Mouse (Mus musculus) midbrain, embryonic 15.5 days (tissue): ENCODE measurements around the gene Cyth1. TPM values are rescaled to one million over a fixed set of nuclear protein-coding genes. Genes with fewer than 3 reads are reported as not detected.

Experiments
- ATAC-seq: fragments of 200-750 bp; cut with Nextera tagmentation; replicated peaks from 2 replicates; pipeline ENCODE4 v1.8.0; 2017; ENCODE audit warnings: moderate TSS enrichment
- H3K27ac ChIP-seq: fragments of 300-500 bp; sonication (generic); 2 replicates; pipeline ENCODE4 v1.5.1; 2015; ENCODE audit warnings: mild to moderate bottlenecking, inconsistent platforms
- H3K27me3 ChIP-seq: fragments of 300-500 bp; sonication (generic); replicated peaks from 2 replicates; pipeline ENCODE4 v1.6.1; 2015; ENCODE audit warnings: inconsistent platforms
- H3K36me3 ChIP-seq: fragments of 300-500 bp; sonication (generic); replicated peaks from 2 replicates; pipeline ENCODE4 v1.6.1; 2015; ENCODE audit warnings: inconsistent platforms
- H3K4me1 ChIP-seq: fragments of 300-500 bp; sonication (generic); 2 replicates; pipeline ENCODE4 v1.6.1; 2015; ENCODE audit warnings: inconsistent platforms
- H3K4me2 ChIP-seq: fragments of 300-500 bp; sonication (generic); 2 replicates; pipeline ENCODE4 v1.6.1; 2015; ENCODE audit warnings: inconsistent platforms, mild to moderate bottlenecking, moderate library complexity
- H3K4me3 ChIP-seq: fragments of 300-500 bp; sonication (generic); 2 replicates; pipeline ENCODE4 v1.5.1; 2015; ENCODE audit warnings: mild to moderate bottlenecking, inconsistent platforms
- H3K9ac ChIP-seq: fragments of 300-500 bp; sonication (generic); 2 replicates; pipeline ENCODE4 v1.6.1; 2015; ENCODE audit warnings: mild to moderate bottlenecking, inconsistent platforms
- H3K9me3 ChIP-seq: fragments of 300-500 bp; sonication (generic); 2 replicates; pipeline ENCODE4 v1.6.1; 2016; ENCODE audit warnings: inconsistent platforms
- WGBS: fragments of 180-500 bp; shearing (Covaris S2); methylation state at CpG from one replicate; pipeline ENCODE4 v1.1.7; 2015; ENCODE audit warnings: mixed read lengths; 5-methylcytosine and 5-hydroxymethylcytosine counted together
- polyA plus RNA-seq: library from polyadenylated mRNA; unstranded; fragments of >200 nt; fragmentation: Nextera tagmentation; extraction: Ambion mirVana; gene quantifications from 2 replicates; pipeline ENCODE4 v1.2.1, GENCODE M21; 2015

Gene Cyth1
- polyA plus RNA-seq, 1 experiment from 2014 or later: 30.2 TPM

DNA sequence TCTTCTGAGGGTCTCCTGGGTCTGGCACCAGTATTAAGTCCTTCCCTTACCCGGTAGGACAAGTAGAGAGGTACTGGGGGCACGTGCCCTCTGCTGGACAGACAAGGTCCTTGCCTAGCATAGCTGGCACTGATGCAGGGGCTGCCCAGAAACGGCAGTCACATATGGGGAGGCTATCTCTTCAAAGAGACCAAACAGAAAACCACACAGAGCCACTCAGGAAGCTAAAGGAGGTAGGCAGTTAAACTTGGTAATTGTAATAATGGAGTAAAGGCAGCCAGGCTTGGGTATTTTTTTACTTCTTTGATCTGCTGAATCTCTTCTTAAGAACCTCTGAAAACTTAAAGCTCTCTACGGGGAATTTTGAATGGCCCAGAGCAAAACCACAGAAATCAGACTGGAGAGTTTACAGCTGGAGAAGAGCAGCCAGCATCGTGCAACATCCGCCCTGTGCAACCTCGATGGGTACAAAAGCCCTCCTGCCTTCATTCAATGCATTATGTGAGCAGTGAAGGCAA is 16.0 kb downstream of the Cyth1 start:
- 38% methylated on average over 7 of the region's 7 CpGs for WGBS
- no peaks in the 10 kb centered on the region for H3K9me3 ChIP-seq
- no peaks in the 10 kb centered on the region for H3K27me3 ChIP-seq
- no peak overlapping the region for H3K4me2 ChIP-seq
- H3K36me3 ChIP-seq: no peaks in the 10 kb centered on the region
- ATAC-seq: no peak
- H3K4me3 ChIP-seq: no peak overlapping the region
- peaks cover 5% of the 10 kb centered on the region; the same call in 1 of the 2 replicates for H3K4me1 ChIP-seq
- no peak overlapping the region for H3K27ac ChIP-seq
- H3K9ac ChIP-seq: no peak overlapping the region

DNA sequence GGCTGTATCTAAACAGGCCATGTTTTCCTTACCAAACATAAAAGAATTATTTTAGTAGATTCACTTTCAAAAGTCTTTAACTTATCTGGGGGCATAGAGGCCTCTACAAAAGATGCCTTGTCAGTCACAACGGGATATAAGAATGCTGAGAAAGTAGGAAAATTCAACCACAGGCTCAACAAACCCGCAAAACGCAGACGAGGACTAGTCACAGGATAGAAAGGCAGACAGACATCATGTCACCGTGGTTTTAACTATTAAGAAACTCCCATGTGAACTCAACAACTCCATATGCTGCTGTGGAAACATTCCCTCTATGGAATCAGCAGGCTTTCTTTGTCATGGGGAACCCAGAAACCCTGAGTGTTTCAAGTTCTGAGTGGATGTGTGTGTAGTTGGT is 18.5 kb downstream of the Cyth1 start:
- Histone ChIP-seq H3K9me3 (no peaks in the 10 kb centered on the region), H3K4me2 (no peak overlapping the region), H3K27ac (no peak overlapping the region), H3K27me3 (no peaks in the 10 kb centered on the region), H3K9ac (no peak overlapping the region), H3K36me3 (no peaks in the 10 kb centered on the region), H3K4me1 (peaks cover 8% of the 10 kb centered on the region; the same call in 1 of the 2 replicates), H3K4me3 (no peak overlapping the region)
- ATAC-seq: no peak
- 89% methylated on average over 5 of the region's 5 CpGs for WGBS

GRCm38 (mm10) chr11:118227650-118228049 is 20.7 kb downstream of the Cyth1 start:
- H3K9ac ChIP-seq: no peak overlapping the region
- H3K27ac ChIP-seq: no peak overlapping the region
- no peaks in the 10 kb centered on the region for H3K36me3 ChIP-seq
- peaks cover 8% of the 10 kb centered on the region; the same call in 1 of the 2 replicates for H3K4me1 ChIP-seq
- no peak for ATAC-seq
- no peak overlapping the region for H3K4me2 ChIP-seq
- WGBS: 83% methylated on average over 7 of the region's 7 CpGs
- H3K9me3 ChIP-seq: no peaks in the 10 kb centered on the region
- H3K4me3 ChIP-seq: no peak overlapping the region
- no peaks in the 10 kb centered on the region for H3K27me3 ChIP-seq

DNA sequence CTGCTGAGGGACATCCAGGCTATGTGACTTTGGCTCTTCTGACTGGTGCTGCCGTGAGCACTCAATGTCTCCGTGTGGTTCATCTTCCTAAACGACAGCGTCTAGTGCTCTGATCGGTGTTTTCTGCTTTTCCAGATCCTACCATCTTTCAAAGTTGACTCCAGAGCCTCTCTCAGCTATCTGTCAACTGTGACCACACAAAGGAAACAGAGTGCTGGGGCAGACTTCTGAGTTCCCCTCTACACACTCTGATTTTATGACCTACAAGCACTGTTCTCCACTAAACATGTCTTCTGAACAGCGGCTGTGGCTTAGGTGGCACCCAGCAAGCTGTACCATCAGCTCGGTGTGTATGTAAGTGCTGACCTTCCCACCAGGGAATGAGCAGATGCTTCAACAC is 21.5 kb downstream of the Cyth1 start:
- H3K4me3 ChIP-seq: no peak overlapping the region
- no peak for ATAC-seq
- H3K9me3 ChIP-seq: no peaks in the 10 kb centered on the region
- WGBS: 88% methylated on average over 7 of the region's 7 CpGs
- peaks cover 3% of the 10 kb centered on the region; the same call in 1 of the 2 replicates for H3K4me1 ChIP-seq
- no peaks in the 10 kb centered on the region for H3K27me3 ChIP-seq
- no peak overlapping the region for H3K9ac ChIP-seq
- no peak overlapping the region for H3K4me2 ChIP-seq
- H3K27ac ChIP-seq: no peak overlapping the region
- no peaks in the 10 kb centered on the region for H3K36me3 ChIP-seq

DNA sequence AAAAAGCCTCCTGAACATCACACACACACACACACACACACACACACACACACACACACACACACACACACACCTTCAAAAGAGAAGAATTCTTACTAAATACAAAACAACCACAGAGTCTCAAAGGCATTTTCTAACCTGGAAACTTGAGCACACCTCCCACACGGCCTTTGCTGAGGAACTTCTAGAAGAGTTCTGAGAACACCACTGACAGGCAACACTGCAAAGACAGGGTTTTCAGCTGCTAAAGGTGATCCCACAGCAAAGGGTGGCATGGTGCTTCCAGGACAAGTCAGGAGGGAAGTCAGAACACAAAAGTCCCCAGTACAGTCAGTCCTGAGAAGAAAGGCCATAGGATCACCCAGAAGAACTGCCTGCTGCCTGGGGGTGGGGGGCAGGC is 22.5 kb downstream of the Cyth1 start:
- ATAC-seq: no peak
- no peak overlapping the region for H3K27ac ChIP-seq
- H3K4me2 ChIP-seq: no peak overlapping the region
- 69% methylated on average over 1 of the region's 1 CpGs for WGBS
- no peaks in the 10 kb centered on the region for H3K36me3 ChIP-seq
- peaks cover 3% of the 10 kb centered on the region; the same call in 1 of the 2 replicates for H3K4me1 ChIP-seq
- no peaks in the 10 kb centered on the region for H3K27me3 ChIP-seq
- no peaks in the 10 kb centered on the region for H3K9me3 ChIP-seq
- H3K4me3 ChIP-seq: no peak overlapping the region
- H3K9ac ChIP-seq: no peak overlapping the region

DNA sequence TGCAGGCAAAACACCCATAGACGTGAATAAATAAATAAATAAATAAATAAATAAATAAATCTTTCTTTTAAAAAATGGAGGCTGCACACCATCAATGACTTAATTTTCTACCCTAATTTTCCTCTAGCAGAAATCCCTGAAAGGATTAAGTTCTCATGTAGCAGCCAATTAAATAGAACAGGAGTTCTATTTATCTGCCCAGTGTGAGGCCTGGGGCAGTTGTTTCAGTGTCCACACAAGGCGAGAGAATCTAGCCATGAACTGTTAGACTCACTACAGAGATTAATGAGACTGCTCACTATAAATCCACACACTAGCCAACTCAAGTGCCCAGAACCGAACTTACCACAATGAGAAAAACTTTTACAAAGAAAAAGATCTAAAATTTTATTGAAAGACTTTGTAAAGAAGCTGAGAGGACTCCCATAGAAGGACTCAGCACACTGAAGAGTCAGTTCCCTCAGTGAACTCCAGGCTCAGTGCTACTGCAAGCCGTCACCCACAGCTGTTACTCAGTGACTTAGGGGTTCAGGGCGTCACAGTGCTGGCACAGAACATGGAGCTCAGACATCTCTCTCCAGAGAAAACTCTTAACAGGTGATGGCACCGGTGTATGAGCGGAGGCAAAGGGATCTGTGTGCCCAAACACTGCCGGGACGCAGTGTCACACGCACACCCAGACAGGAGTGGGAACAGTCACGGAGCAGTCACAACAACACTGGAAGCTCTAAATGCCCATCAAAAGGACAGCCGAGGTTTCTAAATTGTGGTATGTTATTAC is 23.1 kb downstream of the Cyth1 start:
- Histone ChIP-seq H3K27me3 (no peaks in the 10 kb centered on the region), H3K9ac (no peak overlapping the region), H3K9me3 (no peaks in the 10 kb centered on the region), H3K4me2 (no peak overlapping the region), H3K36me3 (no peaks in the 10 kb centered on the region), H3K27ac (no peak overlapping the region), H3K4me1 (peaks cover 3% of the 10 kb centered on the region; the same call in 1 of the 2 replicates), H3K4me3 (no peak overlapping the region)
- 69% methylated on average over 12 of the region's 12 CpGs for WGBS
- ATAC-seq: no peak

GRCm38 (mm10) chr11:118223416-118224067 is 24.9 kb downstream of the Cyth1 start:
- no peaks in the 10 kb centered on the region for H3K27me3 ChIP-seq
- no peaks in the 10 kb centered on the region for H3K9me3 ChIP-seq
- ATAC-seq: no peak
- H3K27ac ChIP-seq: no peak overlapping the region
- H3K4me1 ChIP-seq: peaks cover 3% of the 10 kb centered on the region; the same call in 1 of the 2 replicates
- H3K36me3 ChIP-seq: no peaks in the 10 kb centered on the region
- no peak overlapping the region for H3K4me3 ChIP-seq
- WGBS: 86% methylated on average over 10 of the region's 10 CpGs
- no peak overlapping the region for H3K9ac ChIP-seq
- no peak overlapping the region for H3K4me2 ChIP-seq

DNA sequence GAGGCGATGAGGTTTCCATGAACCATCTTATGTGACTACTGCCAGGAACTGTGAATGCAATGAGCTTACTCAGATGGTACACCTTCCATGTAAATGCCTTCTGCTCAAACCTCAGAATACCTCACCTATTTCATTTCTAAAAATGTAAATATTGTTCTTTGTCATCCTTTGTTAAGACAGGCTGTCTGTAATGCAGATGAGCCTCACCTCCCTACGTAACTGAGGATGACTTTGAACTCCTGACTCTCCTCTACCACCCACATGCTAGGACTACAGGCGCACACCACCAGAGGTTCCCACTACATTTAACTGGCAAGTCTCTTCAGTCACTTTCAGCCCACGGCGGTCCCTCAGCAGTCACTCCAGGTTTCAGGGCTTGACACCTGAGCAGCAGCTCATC is 25.5 kb downstream of the Cyth1 start:
- no peak overlapping the region for H3K9ac ChIP-seq
- H3K9me3 ChIP-seq: no peaks in the 10 kb centered on the region
- H3K36me3 ChIP-seq: no peaks in the 10 kb centered on the region
- H3K4me2 ChIP-seq: no peak overlapping the region
- peaks cover 3% of the 10 kb centered on the region; the same call in 1 of the 2 replicates for H3K4me1 ChIP-seq
- ATAC-seq: no peak
- no peak overlapping the region for H3K4me3 ChIP-seq
- no peaks in the 10 kb centered on the region for H3K27me3 ChIP-seq
- WGBS: 88% methylated on average over 5 of the region's 5 CpGs
- no peak overlapping the region for H3K27ac ChIP-seq

GRCm38 (mm10) chr11:118222351-118222885 is 26.0 kb downstream of the Cyth1 start:
- H3K27me3 ChIP-seq: no peaks in the 10 kb centered on the region

DNA sequence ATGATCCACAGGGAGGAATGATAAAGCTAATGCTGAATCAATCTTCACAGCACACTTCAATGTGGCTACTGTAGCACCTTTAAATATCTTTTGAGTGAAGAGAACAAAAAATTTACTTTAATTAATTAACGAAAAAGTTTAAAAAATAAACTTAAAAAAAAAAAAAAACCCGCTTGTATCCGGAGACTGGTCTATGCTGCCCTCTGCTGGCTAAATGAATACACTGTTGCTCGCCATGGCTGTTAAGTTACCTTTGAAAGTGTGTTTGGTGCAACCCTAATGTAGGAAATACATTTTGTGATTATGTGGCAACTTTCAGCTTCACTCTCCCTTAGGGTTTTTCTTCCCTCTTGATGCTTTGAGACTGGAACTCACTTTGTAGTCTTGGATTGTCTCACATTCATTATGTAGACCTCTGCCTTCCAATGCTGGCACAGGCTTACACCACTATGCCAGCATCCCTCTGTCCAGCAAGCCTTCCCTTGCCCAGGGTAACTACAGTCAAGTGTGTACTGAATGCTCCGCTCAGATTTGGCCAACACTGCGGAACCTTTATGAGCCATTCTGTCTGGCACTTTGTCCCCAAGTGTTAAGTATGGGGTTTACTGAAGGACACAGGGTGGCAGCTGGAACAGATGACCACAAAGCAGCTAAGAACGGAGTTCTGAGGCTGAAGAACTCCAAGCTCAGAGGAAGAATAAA is 27.7 kb downstream of the Cyth1 start:
- Histone ChIP-seq H3K9ac (no peak overlapping the region), H3K9me3 (no peaks in the 10 kb centered on the region), H3K4me2 (no peak overlapping the region), H3K4me3 (no peak overlapping the region), H3K27ac (no peak overlapping the region), H3K27me3 (no peaks in the 10 kb centered on the region), H3K4me1 (peaks cover 3% of the 10 kb centered on the region; the same call in 1 of the 2 replicates), H3K36me3 (no peaks in the 10 kb centered on the region)
- 25% methylated on average over 7 of the region's 7 CpGs for WGBS
- no peak for ATAC-seq

More at GRCm38 (mm10) chr11:118222351-118222885, 26.0 kb downstream of the Cyth1 start:
- ATAC-seq: no peak
- no peaks in the 10 kb centered on the region for H3K36me3 ChIP-seq
- no peak overlapping the region for H3K27ac ChIP-seq
- no peak overlapping the region for H3K9ac ChIP-seq
- H3K4me1 ChIP-seq: peaks cover 3% of the 10 kb centered on the region; the same call in 1 of the 2 replicates
- WGBS: 63% methylated on average over 6 of the region's 6 CpGs
- no peaks in the 10 kb centered on the region for H3K9me3 ChIP-seq
- no peak overlapping the region for H3K4me3 ChIP-seq
- no peak overlapping the region for H3K4me2 ChIP-seq

GRCm38 (mm10) chr11:118219066-118219465 is 29.3 kb downstream of the Cyth1 start:
- H3K36me3 ChIP-seq: no peaks in the 10 kb centered on the region
- H3K27me3 ChIP-seq: no peaks in the 10 kb centered on the region
- no peak overlapping the region for H3K4me2 ChIP-seq
- no peak overlapping the region for H3K27ac ChIP-seq
- H3K9me3 ChIP-seq: no peaks in the 10 kb centered on the region
- H3K9ac ChIP-seq: no peak overlapping the region
- WGBS: 87% methylated on average over 4 of the region's 4 CpGs
- no peaks in the 10 kb centered on the region; the same call in 1 of the 2 replicates for H3K4me1 ChIP-seq
- no peak for ATAC-seq
- H3K4me3 ChIP-seq: no peak overlapping the region

- Histone ChIP-seq H3K27me3 (no peaks in the 10 kb centered on the region), H3K9me3 (no peaks in the 10 kb centered on the region), H3K9ac (no peak overlapping the region), H3K4me1 (peaks cover 16% of the 10 kb centered on the region), H3K4me3 (no peak overlapping the region), H3K36me3 (no peaks in the 10 kb centered on the region), H3K4me2 (no peak overlapping the region), H3K27ac (no peak overlapping the region)
- 90% methylated on average over 6 of the region's 6 CpGs for WGBS
- no peak for ATAC-seq
These were observed 31.9 kb downstream of the Cyth1 start for GRCm38 (mm10) chr11:118216468-118216867.
